Mouse (Mus musculus) cerebellum, postnatal 36 days (tissue): ENCODE results near the gene Kmo.
A peak's percentile ranks its signal among the peaks of the same experiment; 100 is the strongest.

ENCODE experiments used
- DNase-seq, 2 experiments: peaks; one replicate each; pipeline ENCODE4 v3.0.0; 2021 to 2022; ENCODE audit warnings: mixed read lengths in 2 of 2

Kmo gene

GRCm38 (mm10) chr1:175619814-175620431 lies at the start of gene Kmo:
Gene Kmo, plus strand, starts transcription at chr1:175620381.
- DNase-seq = no peak

- DNase-seq = no peak
These were observed 46.1 kb upstream of the Kmo start for GRCm38 (mm10) chr1:175574129-175574528.

- DNase-seq = no peak
These were observed 41.6 kb upstream of the Kmo start for GRCm38 (mm10) chr1:175578425-175579096.

GRCm38 (mm10) chr1:175579598-175580235 lies 40.5 kb upstream of the Kmo start:
- peak; percentile 8 to 31 for DNase-seq

GRCm38 (mm10) chr1:175580346-175580745 lies 39.8 kb upstream of the Kmo start:
- peak; percentile 8 to 17 for DNase-seq

GRCm38 (mm10) chr1:175582799-175583198 lies 37.4 kb upstream of the Kmo start:
- DNase-seq = no peak

- DNase-seq = no peak
These were observed 34.9 kb upstream of the Kmo start for GRCm38 (mm10) chr1:175585267-175585666.

GRCm38 (mm10) chr1:175586656-175587055 lies 33.5 kb upstream of the Kmo start:
- no peak for DNase-seq

GRCm38 (mm10) chr1:175592832-175593231 lies 27.3 kb upstream of the Kmo start:
- no peak for DNase-seq

GRCm38 (mm10) chr1:175602231-175602630 lies 17.9 kb upstream of the Kmo start:
- no peak for DNase-seq

- DNase-seq = peak; percentile 28 to 37
These were observed 16.8 kb upstream of the Kmo start for GRCm38 (mm10) chr1:175603390-175603789.

- no peak for DNase-seq
These were observed 12.9 kb upstream of the Kmo start for GRCm38 (mm10) chr1:175607308-175607707.

- no peak for DNase-seq
These were observed 12.2 kb upstream of the Kmo start for GRCm38 (mm10) chr1:175607838-175608585.

- no peak for DNase-seq
These were observed 11.5 kb upstream of the Kmo start for GRCm38 (mm10) chr1:175608708-175609107.

- no peak for DNase-seq
These were observed 5.2 kb upstream of the Kmo start for GRCm38 (mm10) chr1:175614992-175615391.

GRCm38 (mm10) chr1:175623656-175624055 lies 3.5 kb downstream of the Kmo start:
- DNase-seq = no peak

- peak; percentile 91 to 93 for DNase-seq
These were observed 5.2 kb downstream of the Kmo start, which contains the start of gene Fh1 for GRCm38 (mm10) chr1:175625257-175625879. Gene Fh1, minus strand, starts transcription at chr1:175625635.

GRCm38 (mm10) chr1:175625990-175626692 lies 6.0 kb downstream of the Kmo start:
- peak in 1 of 2 experiments; percentile 19 for DNase-seq

- DNase-seq = no peak
These were observed 9.1 kb downstream of the Kmo start for GRCm38 (mm10) chr1:175629248-175629647.

- no peak for DNase-seq
These were observed 10.2 kb downstream of the Kmo start for GRCm38 (mm10) chr1:175630345-175630744.

GRCm38 (mm10) chr1:175631080-175631479 lies 10.9 kb downstream of the Kmo start:
- no peak for DNase-seq

GRCm38 (mm10) chr1:175631721-175632221 lies 11.6 kb downstream of the Kmo start:
- no peak for DNase-seq
